Mouse (Mus musculus) MEL (cell line): ENCODE data around the gene Tssk6.

Experiments used
- KAT2A ChIP-seq: conservative IDR thresholded peaks from 2 replicates; pipeline ENCODE4 v1.6.1; 2012; ENCODE audit warnings: low read depth, low read length, improper control_type of control experiment, inconsistent platforms
- MAX ChIP-seq: IDR thresholded peaks from 2 replicates; pipeline ENCODE4 v1.6.1; 2011; ENCODE audit warnings: low read length, improper control_type of control experiment
- POLR2A ChIP-seq, 2 experiments: IDR thresholded peaks; 2 replicates each; pipeline ENCODE4 v1.6.1; 2011 to 2012; ENCODE audit warnings: low read length in 2 of 2, mild to moderate bottlenecking in 2 of 2, control low read depth in 1 of 2, improper control_type of control experiment in 1 of 2, low read depth in 1 of 2, moderate library complexity in 1 of 2; ENCODE audit not compliant: control insufficient read depth in 1 of 2, insufficient read depth in 1 of 2, poor library complexity in 1 of 2
- POLR2AphosphoS5 ChIP-seq: IDR thresholded peaks from 2 replicates; pipeline ENCODE4 v1.6.1; 2012; ENCODE audit warnings: low read depth, borderline replicate concordance, mild to moderate bottlenecking, inconsistent platforms, low read length, moderate library complexity, mixed read lengths
- SMC3 ChIP-seq: IDR thresholded peaks from 2 replicates; pipeline ENCODE4 v1.6.1; 2011; ENCODE audit warnings: low read depth, low read length, improper control_type of control experiment
- TCF12 ChIP-seq: IDR thresholded peaks from 2 replicates; pipeline ENCODE4 v1.6.1; 2014; ENCODE audit warnings: low read depth, mild to moderate bottlenecking, inconsistent platforms, low read length, improper control_type of control experiment, moderate library complexity

GRCm38 (mm10) chr8:69923986-69924385 lies 22.0 kb downstream of the Tssk6 start:
- TF ChIP-seq POLR2AphosphoS5 (no peak), KAT2A (no peak), POLR2A (IDR thresholded peaks at IDR 0.05; ENCODE audit: control insufficient read depth in 1 of 2, insufficient read depth in 1 of 2, low read depth in 1 of 2, low read length in 2 of 2, poor library complexity in 1 of 2) (no peak), TCF12 (no peak), SMC3 (no peak), MAX (no peak)
